Mouse (Mus musculus) kidney, embryonic 14.5 days (tissue): ENCODE data around the gene Cnih3. TPM values are rescaled to one million over a fixed set of nuclear protein-coding genes. Genes with fewer than 3 reads are reported as not detected.

Source experiments
- ATAC-seq: fragments of 200-750 bp; cut with Nextera tagmentation; 2 replicates; pipeline ENCODE4 v1.8.0; 2017; ENCODE audit warnings: moderate number of reproducible peaks, mild to moderate bottlenecking, moderate TSS enrichment, moderate library complexity; ENCODE audit not compliant: low FRiP score, low TSS enrichment
- H3K27ac ChIP-seq: fragments of 300-500 bp; sonication (generic); 2 replicates; pipeline ENCODE4 v1.5.1; 2014; ENCODE audit warnings: low read depth, mild to moderate bottlenecking, low read length, moderate library complexity, mixed read lengths
- H3K27me3 ChIP-seq: fragments of 300-500 bp; sonication (generic); 2 replicates; pipeline ENCODE4 v1.6.1; 2014; ENCODE audit warnings: mild to moderate bottlenecking, low read length; ENCODE audit not compliant: control insufficient read depth, insufficient read depth
- H3K36me3 ChIP-seq: fragments of 300-500 bp; sonication (generic); 2 replicates; pipeline ENCODE4 v1.6.1; 2014; ENCODE audit warnings: low read length, mixed read lengths; ENCODE audit not compliant: control insufficient read depth, insufficient read depth
- H3K4me1 ChIP-seq: fragments of 300-500 bp; sonication (generic); 2 replicates; pipeline ENCODE4 v1.6.1; 2014; ENCODE audit warnings: low read length, mixed read lengths; ENCODE audit not compliant: control insufficient read depth, insufficient read depth
- H3K4me2 ChIP-seq: fragments of 300-500 bp; sonication (generic); replicated peaks from 2 replicates; pipeline ENCODE4 v1.6.1; 2014; ENCODE audit warnings: low read depth, mild to moderate bottlenecking, low read length
- H3K4me3 ChIP-seq: fragments of 300-500 bp; sonication (generic); 2 replicates; pipeline ENCODE4 v1.5.1; 2014; ENCODE audit warnings: mild to moderate bottlenecking, low read length
- H3K9ac ChIP-seq: fragments of 300-500 bp; sonication (generic); 2 replicates; pipeline ENCODE4 v1.6.1; 2014; ENCODE audit warnings: low read depth, mild to moderate bottlenecking, low read length, moderate library complexity
- H3K9me3 ChIP-seq: fragments of 300-500 bp; sonication (generic); 2 replicates; pipeline ENCODE4 v1.6.1; 2016; ENCODE audit warnings: low read length; ENCODE audit not compliant: control insufficient read depth
- WGBS: fragments of 180-500 bp; shearing (Covaris S2); extraction: QIAGEN DNeasy Blood & Tissue Kit; methylation state at CpG from one replicate; pipeline ENCODE4 v1.1.7; 2014; 5-methylcytosine and 5-hydroxymethylcytosine counted together
- polyA plus RNA-seq: library from polyadenylated mRNA; unstranded; fragments of >200 nt; fragmentation: Nextera tagmentation; extraction: Ambion mirVana; gene quantifications from 2 replicates; pipeline ENCODE4 v1.2.1, GENCODE M21; 2014

Cnih3 gene
- polyA plus RNA-seq, 1 experiment from 2014 or later: not detected

GRCm38 (mm10) chr1:181447576-181447975, 95.1 kb downstream of the Cnih3 start:
- Histone ChIP-seq H3K27me3 (no peaks in the 10 kb centered on the region), H3K4me3 (no peak overlapping the region), H3K4me1 (peaks cover 3% of the 10 kb centered on the region; the same call in 1 of the 2 replicates), H3K4me2 (no peak overlapping the region), H3K36me3 (no peaks in the 10 kb centered on the region), H3K27ac (no peak overlapping the region), H3K9me3 (no peaks in the 10 kb centered on the region), H3K9ac (no peak overlapping the region)
- no peak for ATAC-seq
- WGBS: 75% methylated on average over 4 of the region's 4 CpGs

DNA sequence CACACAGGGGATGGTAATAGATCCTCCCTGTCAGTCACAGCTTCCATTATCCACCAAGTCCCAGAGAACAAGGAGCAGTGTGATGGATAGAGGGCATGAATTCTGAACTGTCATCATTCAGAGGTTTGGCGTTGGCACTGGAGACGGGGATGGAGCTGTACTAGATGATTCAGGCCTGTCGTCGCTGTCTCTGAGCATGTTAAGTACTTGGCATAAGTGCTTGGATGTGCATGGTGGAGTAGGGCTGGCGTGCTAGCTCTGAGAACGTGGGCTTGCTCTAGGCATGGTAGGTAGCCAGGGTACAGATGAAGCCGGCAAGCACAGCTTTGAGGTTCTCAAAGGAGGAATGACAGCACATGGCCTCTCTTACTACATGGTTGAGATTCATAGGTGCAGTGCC, 95.6 kb downstream of the Cnih3 start:
- Histone ChIP-seq H3K4me2 (no peak overlapping the region), H3K27ac (no peak overlapping the region), H3K9me3 (no peaks in the 10 kb centered on the region), H3K36me3 (no peaks in the 10 kb centered on the region), H3K4me3 (no peak overlapping the region), H3K9ac (no peak overlapping the region), H3K4me1 (peaks cover 3% of the 10 kb centered on the region; the same call in 1 of the 2 replicates), H3K27me3 (no peaks in the 10 kb centered on the region)
- no peak for ATAC-seq
- WGBS: 91% methylated on average over 7 of the region's 7 CpGs

GRCm38 (mm10) chr1:181453106-181453505, 100.7 kb downstream of the Cnih3 start:
- H3K4me1 ChIP-seq: no peaks in the 10 kb centered on the region
- H3K9me3 ChIP-seq: no peaks in the 10 kb centered on the region
- H3K27me3 ChIP-seq: no peaks in the 10 kb centered on the region
- H3K9ac ChIP-seq: no peak overlapping the region
- 88% methylated on average over 6 of the region's 6 CpGs for WGBS
- no peak for ATAC-seq
- no peak overlapping the region for H3K4me3 ChIP-seq
- H3K4me2 ChIP-seq: no peak overlapping the region
- no peak overlapping the region for H3K27ac ChIP-seq
- no peaks in the 10 kb centered on the region for H3K36me3 ChIP-seq

- H3K4me3 ChIP-seq: no peak overlapping the region
- H3K9ac ChIP-seq: no peak overlapping the region
- no peaks in the 10 kb centered on the region for H3K9me3 ChIP-seq
- no peak overlapping the region for H3K27ac ChIP-seq
- no peaks in the 10 kb centered on the region for H3K36me3 ChIP-seq
- 78% methylated on average over 7 of the region's 7 CpGs for WGBS
- H3K4me2 ChIP-seq: no peak overlapping the region
- no peaks in the 10 kb centered on the region for H3K27me3 ChIP-seq
- H3K4me1 ChIP-seq: no peaks in the 10 kb centered on the region; the same call in 1 of the 2 replicates
- ATAC-seq: no peak
Observed at GRCm38 (mm10) chr1:181456911-181457310, 104.5 kb downstream of the Cnih3 start.

DNA sequence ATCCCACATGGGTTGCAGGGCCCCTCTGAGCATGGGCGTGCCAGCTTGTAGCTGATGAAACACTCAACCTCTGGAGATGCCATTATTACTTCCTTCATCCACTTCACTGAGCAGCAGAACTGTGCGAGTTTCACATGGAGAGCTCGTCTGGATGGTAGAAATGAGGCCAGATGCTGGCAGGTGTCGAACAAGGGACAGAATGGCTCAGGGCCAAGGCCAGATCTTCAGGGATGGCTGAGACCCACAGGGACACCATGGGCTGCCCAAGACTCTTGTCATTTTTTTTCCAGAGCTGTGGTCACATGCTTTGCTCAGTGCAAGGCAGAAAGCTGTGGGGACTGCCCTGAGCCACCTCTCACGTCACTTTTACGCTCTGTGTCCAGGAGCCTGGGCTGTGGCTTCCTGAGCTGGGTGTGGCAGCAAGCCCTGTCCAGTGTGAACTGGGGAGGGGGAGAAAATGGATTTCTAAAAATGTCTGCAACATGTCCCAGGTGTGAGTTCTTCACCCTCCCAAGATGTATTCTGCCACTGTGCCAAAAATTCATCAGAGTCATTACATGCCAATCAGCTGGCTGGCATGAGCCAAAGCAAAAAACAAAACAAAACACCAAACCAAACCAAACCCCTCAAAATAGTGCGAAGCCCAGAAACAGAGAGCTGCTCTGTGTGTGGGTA, 107.1 kb downstream of the Cnih3 start:
- no peak overlapping the region for H3K4me2 ChIP-seq
- no peak overlapping the region for H3K9ac ChIP-seq
- 61% methylated on average over 7 of the region's 7 CpGs for WGBS
- H3K27ac ChIP-seq: no peak overlapping the region
- H3K27me3 ChIP-seq: no peaks in the 10 kb centered on the region
- no peaks in the 10 kb centered on the region for H3K36me3 ChIP-seq
- no peak for ATAC-seq
- H3K9me3 ChIP-seq: no peaks in the 10 kb centered on the region
- peaks cover 5% of the 10 kb centered on the region; the same call in 1 of the 2 replicates for H3K4me1 ChIP-seq
- no peak overlapping the region for H3K4me3 ChIP-seq

- H3K9me3 ChIP-seq: no peaks in the 10 kb centered on the region
Observed at GRCm38 (mm10) chr1:181460283-181460682, 107.9 kb downstream of the Cnih3 start.

DNA sequence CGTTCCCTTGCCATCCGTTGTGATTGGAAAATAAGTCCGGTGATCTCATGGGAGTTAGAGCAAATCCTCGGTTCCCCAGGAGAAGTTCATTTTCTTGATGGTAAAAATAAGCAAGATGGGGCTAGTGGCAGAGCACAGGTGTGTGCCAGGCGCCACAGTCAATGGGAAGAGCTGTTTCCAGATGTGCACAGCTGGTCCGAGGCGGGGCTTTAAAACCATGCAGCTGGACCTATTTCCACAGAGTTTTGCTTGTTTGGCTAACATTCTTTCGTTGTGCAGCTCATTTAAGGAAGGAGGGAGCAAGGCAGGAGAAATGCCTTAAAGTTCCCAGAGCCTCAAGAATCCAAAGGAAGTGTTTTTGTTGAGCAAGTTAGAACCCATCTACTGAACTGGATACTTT, 109.1 kb downstream of the Cnih3 start:
- no peaks in the 10 kb centered on the region for H3K36me3 ChIP-seq
- H3K4me3 ChIP-seq: no peak overlapping the region
- no peak for ATAC-seq
- no peak overlapping the region for H3K4me2 ChIP-seq
- no peaks in the 10 kb centered on the region for H3K27me3 ChIP-seq
- no peak overlapping the region for H3K9ac ChIP-seq
- no peak overlapping the region for H3K27ac ChIP-seq
- no peaks in the 10 kb centered on the region for H3K9me3 ChIP-seq
- peaks cover 5% of the 10 kb centered on the region; the same call in 1 of the 2 replicates for H3K4me1 ChIP-seq
- WGBS: 78% methylated on average over 8 of the region's 8 CpGs

More at GRCm38 (mm10) chr1:181460283-181460682, 107.9 kb downstream of the Cnih3 start:
- H3K4me2 ChIP-seq: no peak overlapping the region
- peaks cover 5% of the 10 kb centered on the region; the same call in 1 of the 2 replicates for H3K4me1 ChIP-seq
- no peak for ATAC-seq
- H3K36me3 ChIP-seq: no peaks in the 10 kb centered on the region
- no peak overlapping the region for H3K4me3 ChIP-seq
- WGBS: 88% methylated on average over 2 of the region's 2 CpGs
- H3K27me3 ChIP-seq: no peaks in the 10 kb centered on the region
- no peak overlapping the region for H3K9ac ChIP-seq
- H3K27ac ChIP-seq: no peak overlapping the region

GRCm38 (mm10) chr1:181462051-181462905, 109.8 kb downstream of the Cnih3 start:
- H3K4me2 ChIP-seq: no peak overlapping the region
- peaks cover 5% of the 10 kb centered on the region; the same call in 1 of the 2 replicates for H3K4me1 ChIP-seq
- no peak overlapping the region for H3K9ac ChIP-seq
- peak; percentile 71 for ATAC-seq
- no peaks in the 10 kb centered on the region for H3K9me3 ChIP-seq
- no peak overlapping the region for H3K27ac ChIP-seq
- H3K4me3 ChIP-seq: no peak overlapping the region
- H3K36me3 ChIP-seq: no peaks in the 10 kb centered on the region
- no peaks in the 10 kb centered on the region for H3K27me3 ChIP-seq
- WGBS: 28% methylated on average over 8 of the region's 8 CpGs

DNA sequence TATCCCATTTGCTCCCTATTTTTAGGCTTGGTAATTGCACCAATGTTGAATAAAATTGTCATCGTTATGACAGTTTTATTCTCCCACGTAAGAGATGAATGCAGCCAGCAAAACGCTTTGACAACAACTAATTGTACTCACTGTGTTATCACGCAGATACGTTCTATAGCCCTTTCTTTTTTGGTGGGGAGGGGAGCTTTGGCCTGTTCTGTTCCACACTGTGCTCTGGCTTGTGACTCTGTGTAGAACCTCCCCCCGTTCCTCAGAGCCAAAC, 110.4 kb downstream of the Cnih3 start:
- Histone ChIP-seq H3K4me1 (peaks cover 5% of the 10 kb centered on the region; the same call in 1 of the 2 replicates), H3K9me3 (no peaks in the 10 kb centered on the region), H3K9ac (no peak overlapping the region), H3K36me3 (no peaks in the 10 kb centered on the region), H3K27ac (no peak overlapping the region), H3K4me3 (no peak overlapping the region), H3K27me3 (no peaks in the 10 kb centered on the region), H3K4me2 (no peak overlapping the region)
- 79% methylated on average over 6 of the region's 6 CpGs for WGBS
- ATAC-seq: no peak
